Mouse (Mus musculus): Measurements from ENCODE around the gene Srpk2.

GRCm38 (mm10) chr5:23562278-23563060 is 121.9 kb downstream of the Srpk2 start:
- TF ChIP-seq CTCF (IDR thresholded peaks at IDR 0.05; ENCODE audit: extremely low read depth, insufficient read length, insufficient replicate concordance, low read depth, low read length) = no peak
- TF ChIP-seq POLR2A (IDR thresholded peaks at IDR 0.05; ENCODE audit: low read depth, low read length) = no peak

All from small intestine, adult 2 months (tissue).